Mouse (Mus musculus) ES-E14 (cell line): ENCODE measurements at regions not wholly inside any gene's neighbourhood (a gene's known extent, or its start where the extent isn't known, plus 50 kb on each side); places are given as distances from the start of the nearest gene placed in this dataset.

Experiments
- CHD2 ChIP-seq: IDR thresholded peaks from 2 replicates; pipeline ENCODE4 v1.6.1; 2014; ENCODE audit warnings: mild to moderate bottlenecking, low read depth, low read length, inconsistent platforms
- HCFC1 ChIP-seq: IDR thresholded peaks from 2 replicates; pipeline ENCODE4 v1.6.1; 2012; ENCODE audit warnings: low read length, inconsistent platforms, borderline replicate concordance; ENCODE audit not compliant: insufficient read depth
- MAFK ChIP-seq: IDR thresholded peaks from 2 replicates; pipeline ENCODE4 v1.6.1; 2014; ENCODE audit warnings: mild to moderate bottlenecking, low read depth, low read length, inconsistent platforms; ENCODE audit not compliant: insufficient read depth
- ZC3H11A ChIP-seq: IDR thresholded peaks from 2 replicates; pipeline ENCODE4 v1.6.1; 2012; ENCODE audit warnings: low read depth, mild to moderate bottlenecking, inconsistent platforms, low read length, borderline replicate concordance
- ZNF384 ChIP-seq: IDR thresholded peaks from 2 replicates; pipeline ENCODE4 v1.6.1; 2012; ENCODE audit warnings: low read depth, low read length, inconsistent platforms

GRCm38 (mm10) chr6:100941686-100942085 lies 108.3 kb downstream of the Ppp4r2 start:
- TF ChIP-seq MAFK, result no peak
- TF ChIP-seq ZC3H11A, result no peak
- no peak for TF ChIP-seq ZNF384
- TF ChIP-seq CHD2, result no peak
- no peak for TF ChIP-seq HCFC1
